Mouse (Mus musculus): ENCODE measurements around the gene Cabp7.

The Cabp7 gene

GRCm38 (mm10) chr11:4746733-4747132 is at the start of gene Cabp7:
Cabp7 (minus strand) TSS chr11:4746778.
- in situ Hi-C loops (cut with MseI, MboI): no loop called here

- in situ Hi-C loops (cut with MseI, MboI): no loop called here
Observed at GRCm38 (mm10) chr11:4793006-4793405, 46.4 kb upstream of the Cabp7 start.

- in situ Hi-C loops (cut with MseI, MboI): no loop called here
Observed at GRCm38 (mm10) chr11:4791549-4791948, 45.0 kb upstream of the Cabp7 start.

- in situ Hi-C loops (cut with MseI, MboI): no loop called here
Observed at GRCm38 (mm10) chr11:4789691-4790090, 43.1 kb upstream of the Cabp7 start.

- in situ Hi-C loops (cut with MseI, MboI): no loop called here
Observed at GRCm38 (mm10) chr11:4784629-4785142, 38.1 kb upstream of the Cabp7 start.

- in situ Hi-C loops (cut with MseI, MboI): no loop called here
Observed at GRCm38 (mm10) chr11:4783116-4783515, 36.5 kb upstream of the Cabp7 start.

- in situ Hi-C loops (cut with MseI, MboI): no loop called here
Observed at GRCm38 (mm10) chr11:4780927-4781326, 34.3 kb upstream of the Cabp7 start.

GRCm38 (mm10) chr11:4772925-4773324 is 26.3 kb upstream of the Cabp7 start:
- in situ Hi-C loops (cut with MseI, MboI): no loop called here

GRCm38 (mm10) chr11:4771756-4772155 is 25.2 kb upstream of the Cabp7 start:
- in situ Hi-C loops (cut with MseI, MboI): no loop called here

- in situ Hi-C loops (cut with MseI, MboI): no loop called here
Observed at GRCm38 (mm10) chr11:4769881-4770280, 23.3 kb upstream of the Cabp7 start.

- in situ Hi-C loops (cut with MseI, MboI): no loop called here
Observed at GRCm38 (mm10) chr11:4769293-4769692, 22.7 kb upstream of the Cabp7 start.

- in situ Hi-C loops (cut with MseI, MboI): no loop called here
Observed at GRCm38 (mm10) chr11:4768399-4768798, 21.8 kb upstream of the Cabp7 start.

- in situ Hi-C loops (cut with MseI, MboI): no loop called here
Observed at GRCm38 (mm10) chr11:4764476-4764875, 17.9 kb upstream of the Cabp7 start.

GRCm38 (mm10) chr11:4763631-4764030 is 17.1 kb upstream of the Cabp7 start:
- in situ Hi-C loops (cut with MseI, MboI): no loop called here

GRCm38 (mm10) chr11:4762511-4762910 is 15.9 kb upstream of the Cabp7 start:
- in situ Hi-C loops (cut with MseI, MboI): no loop called here

- in situ Hi-C loops (cut with MseI, MboI): no loop called here
Observed at GRCm38 (mm10) chr11:4761991-4762390, 15.4 kb upstream of the Cabp7 start.

- in situ Hi-C loops (cut with MseI, MboI): no loop called here
Observed at GRCm38 (mm10) chr11:4760438-4760837, 13.9 kb upstream of the Cabp7 start.

- in situ Hi-C loops (cut with MseI, MboI): no loop called here
Observed at GRCm38 (mm10) chr11:4757789-4758158, 11.2 kb upstream of the Cabp7 start.

- in situ Hi-C loops (cut with MseI, MboI): no loop called here
Observed at GRCm38 (mm10) chr11:4756984-4757788, 10.6 kb upstream of the Cabp7 start.

GRCm38 (mm10) chr11:4756460-4756859 is 9.9 kb upstream of the Cabp7 start:
- in situ Hi-C loops (cut with MseI, MboI): no loop called here

- in situ Hi-C loops (cut with MseI, MboI): no loop called here
Observed at GRCm38 (mm10) chr11:4754867-4755266, 8.3 kb upstream of the Cabp7 start.

GRCm38 (mm10) chr11:4754036-4754435 is 7.5 kb upstream of the Cabp7 start:
- in situ Hi-C loops (cut with MseI, MboI): no loop called here

- in situ Hi-C loops (cut with MseI, MboI): no loop called here
Observed at GRCm38 (mm10) chr11:4752836-4753235, 6.3 kb upstream of the Cabp7 start.

- in situ Hi-C loops (cut with MseI, MboI): no loop called here
Observed at GRCm38 (mm10) chr11:4750263-4750662, 3.7 kb upstream of the Cabp7 start.

All from mouse trophoblast stem cell (cell line).